Mouse (Mus musculus) CH12.LX (cell line): ENCODE data around the gene Herc3. TPM values are rescaled to one million over a fixed set of nuclear protein-coding genes. Genes with fewer than 3 reads are reported as not detected.

Source experiments
- DNase-seq: peaks from one replicate; pipeline ENCODE4 v3.0.0-alpha.2; 2013; ENCODE audit errors: extremely low read depth
- H3K27ac ChIP-seq: 2 replicates; pipeline ENCODE4 v1.5.1; 2012; ENCODE audit warnings: low read depth, mild to moderate bottlenecking, control low read depth, moderate library complexity; ENCODE audit not compliant: insufficient read depth
- H3K27me3 ChIP-seq: replicated peaks from 2 replicates; pipeline ENCODE3; 2012; ENCODE audit warnings: inconsistent platforms
- H3K36me3 ChIP-seq, 2 experiments: replicated peaks in 1 of 2; 2 replicates each; pipeline versions ENCODE3 to v1.6.1; 2012; ENCODE audit warnings: inconsistent platforms in 1 of 2, low read length in 1 of 2, mild to moderate bottlenecking in 1 of 2, mixed read lengths in 1 of 2, moderate library complexity in 1 of 2; ENCODE audit not compliant: control insufficient read depth in 1 of 2, insufficient read depth in 1 of 2
- H3K4me1 ChIP-seq, 2 experiments: 2 replicates each; pipeline ENCODE4 v1.6.1; 2012; ENCODE audit warnings: inconsistent platforms in 1 of 2, moderate library complexity in 1 of 2; ENCODE audit not compliant: insufficient read depth in 2 of 2, control insufficient read depth in 1 of 2
- H3K4me2 ChIP-seq: 2 replicates; pipeline ENCODE4 v1.6.1; 2012; ENCODE audit warnings: low read depth, mild to moderate bottlenecking, control low read depth; ENCODE audit not compliant: poor library complexity, insufficient read depth, severe bottlenecking
- H3K4me3 ChIP-seq, 3 experiments: fragments of 150-350 bp in 1 of 3; sonication (generic) in 1 of 3; replicated peaks in 1 of 3; 2 replicates each; pipeline versions ENCODE3 to v1.5.1; 2011 to 2012; ENCODE audit warnings: low read depth in 2 of 3, low read length in 2 of 3, mild to moderate bottlenecking in 2 of 3, moderate library complexity in 2 of 3, control low read depth in 1 of 3, improper control_type of control experiment in 1 of 3, inconsistent platforms in 1 of 3, mixed read lengths in 1 of 3; ENCODE audit not compliant: poor library complexity in 1 of 3
- H3K79me2 ChIP-seq: replicated peaks from 2 replicates; pipeline ENCODE4 v1.6.1; 2012; ENCODE audit warnings: mild to moderate bottlenecking, moderate library complexity; ENCODE audit not compliant: control insufficient read depth, poor library complexity, insufficient read depth, severe bottlenecking; ENCODE audit errors: extremely low read depth
- H3K9ac ChIP-seq: 2 replicates; pipeline ENCODE4 v1.6.1; 2012; ENCODE audit warnings: low read depth, mild to moderate bottlenecking, control low read depth, moderate library complexity; ENCODE audit not compliant: insufficient read depth
- H3K9me3 ChIP-seq: replicated peaks from 2 replicates; pipeline ENCODE3; 2012; ENCODE audit warnings: low read length, inconsistent platforms, mixed read lengths
- BHLHE40 ChIP-seq: IDR thresholded peaks from 2 replicates; pipeline ENCODE4 v1.6.1; 2011; ENCODE audit warnings: mild to moderate bottlenecking, low read depth, low read length, improper control_type of control experiment
- CHD1 ChIP-seq: IDR thresholded peaks from 2 replicates; pipeline ENCODE4 v1.6.1; 2012; ENCODE audit warnings: low read depth, low read length, improper control_type of control experiment, inconsistent platforms
- CHD2 ChIP-seq: IDR thresholded peaks from 2 replicates; pipeline ENCODE4 v1.6.1; 2011; ENCODE audit warnings: low read length, improper control_type of control experiment
- CTCF ChIP-seq, 2 experiments: IDR thresholded peaks in 1 of 2; conservative IDR thresholded peaks in 1 of 2; 2 replicates each; pipeline ENCODE4 v1.5.1; 2011 to 2012; ENCODE audit warnings: low read depth in 2 of 2, low read length in 2 of 2, improper control_type of control experiment in 1 of 2, inconsistent platforms in 1 of 2, mild to moderate bottlenecking in 1 of 2, moderate library complexity in 1 of 2
- ELF1 ChIP-seq: IDR thresholded peaks from 2 replicates; pipeline ENCODE4 v1.6.1; 2014; ENCODE audit warnings: low read depth, mild to moderate bottlenecking, inconsistent platforms, low read length, improper control_type of control experiment
- EP300 ChIP-seq: IDR thresholded peaks from 2 replicates; pipeline ENCODE4 v1.6.1; 2011; ENCODE audit warnings: low read length, improper control_type of control experiment
- ETS1 ChIP-seq: conservative IDR thresholded peaks from 2 replicates; pipeline ENCODE4 v1.6.1; 2012; ENCODE audit warnings: low read depth, mild to moderate bottlenecking, inconsistent platforms, low read length, improper control_type of control experiment, moderate library complexity
- HCFC1 ChIP-seq: IDR thresholded peaks from 2 replicates; pipeline ENCODE4 v1.6.1; 2012; ENCODE audit warnings: low read depth, mild to moderate bottlenecking, inconsistent platforms, low read length, improper control_type of control experiment
- IRF4 ChIP-seq: IDR thresholded peaks from 2 replicates; pipeline ENCODE4 v1.6.1; 2014; ENCODE audit warnings: low read depth, mild to moderate bottlenecking, inconsistent platforms, low read length, improper control_type of control experiment
- KAT2A ChIP-seq: IDR thresholded peaks from 2 replicates; pipeline ENCODE4 v1.6.1; 2012; ENCODE audit warnings: low read length, improper control_type of control experiment, inconsistent platforms; ENCODE audit not compliant: insufficient replicate concordance
- MAFK ChIP-seq: IDR thresholded peaks from 2 replicates; pipeline ENCODE4 v1.6.1; 2011; ENCODE audit warnings: low read length, improper control_type of control experiment; ENCODE audit not compliant: insufficient replicate concordance
- MAX ChIP-seq: IDR thresholded peaks from 2 replicates; pipeline ENCODE4 v1.6.1; 2011; ENCODE audit warnings: low read length, improper control_type of control experiment
- MAZ ChIP-seq: IDR thresholded peaks from 2 replicates; pipeline ENCODE4 v1.6.1; 2012; ENCODE audit warnings: low read depth, mild to moderate bottlenecking, inconsistent platforms, low read length, improper control_type of control experiment, moderate library complexity
- MEF2A ChIP-seq: IDR thresholded peaks from 2 replicates; pipeline ENCODE4 v1.6.1; 2014; ENCODE audit warnings: low read depth, mild to moderate bottlenecking, inconsistent platforms, low read length, improper control_type of control experiment, borderline replicate concordance
- MXI1 ChIP-seq: IDR thresholded peaks from 2 replicates; pipeline ENCODE4 v1.6.1; 2011; ENCODE audit warnings: mild to moderate bottlenecking, low read depth, low read length, improper control_type of control experiment
- MYC ChIP-seq: IDR thresholded peaks from 2 replicates; pipeline ENCODE4 v1.6.1; 2011; ENCODE audit warnings: low read depth, mild to moderate bottlenecking, improper control_type of control experiment, low read length
- NELFE ChIP-seq: IDR thresholded peaks from 2 replicates; pipeline ENCODE4 v1.6.1; 2011; ENCODE audit warnings: low read depth, low read length, improper control_type of control experiment
- PAX5 ChIP-seq: IDR thresholded peaks from 2 replicates; pipeline ENCODE4 v1.6.1; 2012; ENCODE audit warnings: low read length, inconsistent platforms, mixed read lengths
- POLR2A ChIP-seq: IDR thresholded peaks from 2 replicates; pipeline ENCODE4 v1.6.1; 2011; ENCODE audit warnings: low read depth, mild to moderate bottlenecking, improper control_type of control experiment, low read length
- RCOR1 ChIP-seq: conservative IDR thresholded peaks from 2 replicates; pipeline ENCODE4 v1.6.1; 2012; ENCODE audit warnings: low read depth, mild to moderate bottlenecking, inconsistent platforms, low read length, improper control_type of control experiment
- SIN3A ChIP-seq: IDR thresholded peaks from 2 replicates; pipeline ENCODE4 v1.6.1; 2012; ENCODE audit warnings: low read length, improper control_type of control experiment, inconsistent platforms
- SMC3 ChIP-seq: IDR thresholded peaks from 2 replicates; pipeline ENCODE4 v1.6.1; 2011; ENCODE audit warnings: low read depth, low read length, improper control_type of control experiment
- TBP ChIP-seq: conservative IDR thresholded peaks from 2 replicates; pipeline ENCODE4 v1.6.1; 2011; ENCODE audit warnings: low read depth, low read length, improper control_type of control experiment
- TCF12 ChIP-seq: IDR thresholded peaks from 2 replicates; pipeline ENCODE4 v1.6.1; 2014; ENCODE audit warnings: low read depth, mild to moderate bottlenecking, inconsistent platforms, low read length, improper control_type of control experiment
- UBTF ChIP-seq: IDR thresholded peaks from 2 replicates; pipeline ENCODE4 v1.6.1; 2012; ENCODE audit warnings: low read depth, mild to moderate bottlenecking, inconsistent platforms, low read length, improper control_type of control experiment, moderate library complexity
- ZC3H11A ChIP-seq: IDR thresholded peaks from 2 replicates; pipeline ENCODE4 v1.6.1; 2012; ENCODE audit warnings: low read depth, mild to moderate bottlenecking, inconsistent platforms, low read length, improper control_type of control experiment
- ZKSCAN1 ChIP-seq: IDR thresholded peaks from 2 replicates; pipeline ENCODE4 v1.6.1; 2012; ENCODE audit warnings: low read depth, inconsistent platforms, low read length, improper control_type of control experiment, borderline replicate concordance
- ZMIZ1 ChIP-seq: IDR thresholded peaks from 2 replicates; pipeline ENCODE4 v1.6.1; 2012; ENCODE audit warnings: low read depth, mild to moderate bottlenecking, inconsistent platforms, low read length, improper control_type of control experiment
- ZNF384 ChIP-seq: IDR thresholded peaks from 2 replicates; pipeline ENCODE4 v1.6.1; 2012; ENCODE audit warnings: low read depth, low read length, improper control_type of control experiment, inconsistent platforms
- dilution Hi-C: fragments of 300-500 bp; cut with MboI; formaldehyde crosslinking; loops from 2 replicates; pipeline ENCODE4 v1.14.3; 2020; ENCODE audit warnings: low sequenced_read_pairs; ENCODE audit not compliant: extremely low pct_unique_long_range_greater_than_20kb, extremely low pct_ligation_motif_present
- in situ Hi-C: fragments of 300-500 bp; cut with MboI; formaldehyde crosslinking; loops from 3 replicates; pipeline ENCODE4 v1.14.3; 2019; ENCODE audit warnings: low sequenced_read_pairs, low pct_ligation_motif_present, low pct_unique_long_range_greater_than_20kb, mixed read lengths
- polyA plus RNA-seq: library from polyadenylated mRNA; unstranded; fragments of >175 nt; gene quantifications from 2 replicates; pipeline ENCODE4 v1.2.1, GENCODE M21; 2012; ENCODE audit warnings: low read depth; ENCODE audit not compliant: insufficient read length
- total RNA-seq, 2 experiments: library from RNA; depleted of rRNA; stranded (reverse); fragments of 300-350 nt in 1 of 2; fragments of >200 nt in 1 of 2; gene quantifications; 2 replicates each; pipeline ENCODE4 v1.2.3; 2012 to 2014

The Herc3 gene
- total and polyA plus RNA-seq, 3 experiments, result 15.7 to 19.1 (median 17.8) TPM

DNA sequence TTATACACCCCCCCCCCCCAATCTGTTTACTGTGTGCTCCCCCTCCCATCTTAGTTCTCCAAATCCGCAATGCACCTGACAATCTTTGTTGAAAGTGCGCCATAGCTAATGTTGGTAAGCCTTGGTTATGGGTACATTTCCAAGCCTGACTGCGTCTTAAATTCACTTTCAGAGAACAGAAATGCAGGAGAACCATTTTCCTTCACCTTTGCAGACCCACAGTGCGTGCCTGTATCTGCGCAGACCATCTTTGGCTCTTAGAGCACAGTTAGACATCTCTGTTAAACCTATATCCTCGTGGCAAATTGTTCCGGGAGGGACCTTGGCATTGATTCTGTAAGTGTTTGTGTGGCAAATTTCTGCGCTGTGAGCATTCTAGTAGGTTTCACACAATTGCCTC lies 76.1 kb downstream of the Herc3 start:
- Histone ChIP-seq H3K9ac (no peak overlapping the region), H3K27me3 (no peaks in the 10 kb centered on the region), H3K79me2 (no peaks in the 10 kb centered on the region), H3K9me3 (peaks cover 4% of the 10 kb centered on the region), H3K4me1 (peaks cover 0 to 6% of the 10 kb centered on the region in 2 experiments; a peak in 1 of 4 replicates), H3K27ac (no peak overlapping the region), H3K4me3 (no peak overlapping the region), H3K4me2 (no peak overlapping the region), H3K36me3 (peaks cover 11 to 25% of the 10 kb centered on the region in 2 experiments)
- in situ Hi-C loops, result no loop called here
- dilution Hi-C loops, result no loop called here
- no peak for DNase-seq
- TF ChIP-seq POLR2A (no peak), ZC3H11A (no peak)

DNA sequence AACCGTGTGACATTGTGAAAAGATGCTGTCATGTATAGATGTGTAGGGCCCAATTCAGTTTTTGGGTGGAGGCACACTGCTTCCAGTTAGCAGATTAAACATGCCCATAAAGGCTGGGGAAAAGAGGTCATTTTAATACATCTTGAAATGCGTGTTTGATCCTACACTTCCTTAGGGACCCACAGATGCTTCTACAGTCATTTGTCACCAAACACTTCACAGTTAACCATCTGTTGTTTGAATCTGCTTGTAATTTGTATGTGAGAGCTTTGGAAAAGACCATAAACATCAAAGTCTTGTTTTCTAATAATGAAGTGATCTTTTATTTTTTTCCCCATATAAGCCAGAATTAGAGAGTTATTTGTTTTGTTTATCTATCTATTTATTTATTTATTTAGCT lies 76.5 kb downstream of the Herc3 start:
- in situ Hi-C loops (no loop called here), dilution Hi-C loops (no loop called here)

DNA sequence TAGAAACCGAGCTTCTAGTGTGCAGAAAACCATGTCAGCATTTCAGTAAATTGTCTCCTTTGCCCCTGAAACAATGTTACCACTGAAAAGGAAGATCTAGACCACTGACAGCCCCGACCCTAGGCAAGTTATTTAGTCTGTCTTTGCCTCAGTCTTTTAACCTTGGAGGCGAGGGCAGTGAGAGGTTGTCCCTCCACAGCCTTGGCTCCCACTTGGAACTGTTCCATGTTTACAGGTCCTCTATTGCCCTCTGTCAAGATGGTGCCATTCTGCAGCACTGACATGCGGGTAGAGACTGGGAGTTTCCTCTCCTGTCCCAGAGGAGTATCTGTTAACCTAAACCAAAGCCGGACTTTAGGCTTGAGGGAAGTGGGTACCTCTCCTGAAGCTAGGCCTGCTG lies 81.6 kb downstream of the Herc3 start:
- Histone ChIP-seq H3K4me1 (peaks cover 0 to 12% of the 10 kb centered on the region in 2 experiments; a peak in 2 of 4 replicates), H3K27me3 (no peaks in the 10 kb centered on the region), H3K4me3 (no peak overlapping the region), H3K9ac (no peak overlapping the region), H3K36me3 (peaks cover 0 to 23% of the 10 kb centered on the region in 2 experiments), H3K4me2 (no peak overlapping the region), H3K27ac (no peak overlapping the region), H3K9me3 (no peaks in the 10 kb centered on the region), H3K79me2 (no peaks in the 10 kb centered on the region)
- dilution Hi-C loops (no loop called here), in situ Hi-C loops (no loop called here)
- TF ChIP-seq POLR2A, result no peak
- no peak for TF ChIP-seq MAX
- no peak for TF ChIP-seq MEF2A
- TF ChIP-seq MXI1, result no peak
- no peak for TF ChIP-seq NELFE
- no peak for TF ChIP-seq SIN3A
- no peak for TF ChIP-seq TBP
- no peak for TF ChIP-seq MYC
- TF ChIP-seq MAZ, result no peak
- TF ChIP-seq IRF4, result no peak
- TF ChIP-seq ZC3H11A, result no peak
- TF ChIP-seq SMC3, result no peak
- TF ChIP-seq HCFC1, result no peak
- TF ChIP-seq ZMIZ1, result no peak
- TF ChIP-seq BHLHE40, result no peak
- TF ChIP-seq KAT2A, result no peak
- TF ChIP-seq TCF12, result no peak
- no peak for TF ChIP-seq CTCF (conservative IDR thresholded peaks at IDR 0.05 in 1 of 2, IDR thresholded peaks at IDR 0.05 in 1 of 2; ENCODE audit: low read depth in 2 of 2, low read length in 2 of 2)
- TF ChIP-seq ZKSCAN1, result no peak
- no peak for TF ChIP-seq CHD2
- no peak for DNase-seq

More for the DNA sequence above, 76.5 kb downstream of the Herc3 start:
- H3K27ac ChIP-seq, result no peak overlapping the region
- H3K36me3 ChIP-seq, result peaks cover 11 to 25% of the 10 kb centered on the region in 2 experiments
- H3K79me2 ChIP-seq, result no peaks in the 10 kb centered on the region
- DNase-seq, result no peak
- H3K9me3 ChIP-seq, result peaks cover 4% of the 10 kb centered on the region
- no peaks in the 10 kb centered on the region for H3K27me3 ChIP-seq
- no peak overlapping the region for H3K4me3 ChIP-seq
- H3K4me1 ChIP-seq, result peaks cover 0 to 6% of the 10 kb centered on the region in 2 experiments; a peak in 2 of 4 replicates
- TF ChIP-seq UBTF (no peak), POLR2A (no peak), NELFE (no peak), KAT2A (no peak), ZNF384 (no peak), MXI1 (no peak), CTCF (conservative IDR thresholded peaks at IDR 0.05 in 1 of 2, IDR thresholded peaks at IDR 0.05 in 1 of 2; ENCODE audit: low read depth in 2 of 2, low read length in 2 of 2) (no peak), ELF1 (no peak), CHD1 (no peak), CHD2 (no peak), EP300 (no peak), TCF12 (no peak), BHLHE40 (no peak), RCOR1 (no peak), PAX5 (no peak), MAZ (no peak), MAFK (no peak), ETS1 (no peak)
- TF ChIP-seq, all 38 proteins: peak for 0
- H3K4me2 ChIP-seq, result no peak overlapping the region
- no peak overlapping the region for H3K9ac ChIP-seq
